Mouse (Mus musculus): ENCODE data around the gene Wdr95. TPM values are rescaled to one million over a fixed set of nuclear protein-coding genes. Genes with fewer than 3 reads are reported as not detected.
"Not testable (repeated sequence)": the region's sequence is repeated elsewhere in the genome, so short reads cannot be mapped to it uniquely, and the experiment has no call there.

The Wdr95 gene
- total RNA-seq, 2 experiments from 2014 or later: 0.31 TPM; not detected in 1

DNA sequence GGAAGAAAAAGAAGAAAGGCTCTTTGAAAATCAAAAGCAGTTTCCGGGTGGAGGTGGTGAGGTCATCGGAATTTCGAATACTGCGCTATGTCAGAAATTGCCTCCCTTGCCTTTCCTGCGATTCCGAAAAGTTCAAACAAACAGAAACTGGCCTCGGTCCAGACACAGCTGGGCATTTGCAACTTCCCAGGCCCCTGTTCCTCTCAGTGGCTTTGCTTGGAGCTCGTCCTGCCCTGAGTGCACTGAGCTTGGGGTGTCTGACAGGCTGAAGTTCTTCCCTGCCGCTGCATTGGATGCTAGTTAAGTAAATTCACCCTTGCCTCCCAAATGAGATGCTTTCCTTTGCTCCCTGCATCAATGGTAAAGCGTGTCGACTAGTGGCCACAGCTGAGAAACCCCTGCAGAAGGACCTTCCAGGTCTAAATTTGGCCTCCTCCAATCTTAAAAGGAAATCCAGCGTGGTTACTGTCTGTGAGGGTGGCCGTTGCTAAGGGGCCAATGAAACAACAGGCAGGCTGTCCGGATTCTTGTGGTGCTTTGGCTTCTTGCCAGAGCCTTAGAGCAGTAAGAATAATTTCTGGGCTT, 14.3 kb upstream of the Wdr95 start:
- DNase-seq (ENCODE audit: low spot score in 2 of 2): peak in 1 of 2 experiments; percentile 51

DNA sequence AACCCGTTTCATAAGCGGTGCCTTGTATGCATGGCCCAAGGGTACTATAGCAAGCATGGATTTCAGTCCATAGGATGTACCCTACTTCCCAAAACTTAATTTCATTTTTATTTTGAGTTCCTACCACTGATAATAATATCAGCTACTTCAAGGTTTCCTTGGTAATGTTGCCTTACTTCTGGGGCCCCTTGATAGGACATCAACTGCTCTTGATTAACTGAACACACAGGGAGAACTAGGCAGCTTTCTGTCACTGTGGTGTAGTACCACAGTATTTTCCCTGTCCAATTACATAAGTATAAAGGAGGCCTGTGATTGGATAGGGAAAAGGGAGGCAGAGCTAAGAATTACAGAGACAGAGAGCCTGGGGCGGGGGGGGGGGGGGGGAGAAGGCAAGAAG, 13.6 kb upstream of the Wdr95 start:
- DNase-seq (ENCODE audit: low spot score in 2 of 2): no peak

DNA sequence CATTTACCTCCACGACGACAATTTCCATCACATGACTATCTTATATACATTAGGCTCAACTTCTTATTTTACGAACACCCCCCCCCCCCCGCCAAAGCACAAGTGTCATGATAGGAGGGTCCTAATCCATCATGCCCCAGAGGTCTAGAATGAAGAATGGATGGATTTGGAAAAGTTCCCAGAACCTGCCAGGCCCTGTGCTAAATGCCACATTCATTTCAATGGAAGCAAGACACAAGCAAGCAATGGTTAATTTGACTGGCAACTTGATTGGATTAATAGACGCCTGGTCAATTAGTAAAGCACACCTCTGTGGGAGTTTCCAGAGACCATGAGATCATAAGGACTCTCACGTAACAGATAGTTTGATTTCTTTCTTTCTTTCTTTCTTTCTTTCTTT, 11.4 kb upstream of the Wdr95 start:
- DNase-seq (ENCODE audit: low spot score in 2 of 2): no peak

DNA sequence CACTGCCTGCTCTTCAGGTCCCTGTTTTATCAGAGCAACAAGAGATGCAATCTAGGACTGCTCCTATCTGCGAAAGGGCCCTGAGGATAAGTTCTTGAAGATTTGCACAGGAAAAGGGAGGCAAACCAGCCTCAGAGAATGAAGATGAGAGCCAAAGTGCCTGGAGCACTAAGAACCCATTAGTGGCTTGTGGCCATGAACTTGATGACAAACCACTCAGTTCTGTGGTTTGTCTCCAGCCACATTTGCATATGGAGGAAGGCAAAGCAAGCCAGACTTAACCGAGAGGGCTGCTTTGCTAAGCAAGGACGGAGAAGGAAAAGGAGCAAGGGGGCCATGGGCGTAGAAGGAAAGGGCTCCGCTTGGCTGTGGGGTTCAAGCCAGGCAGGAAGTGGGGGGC, 7.7 kb upstream of the Wdr95 start:
- no peak for DNase-seq (ENCODE audit: low spot score in 2 of 2)

DNA sequence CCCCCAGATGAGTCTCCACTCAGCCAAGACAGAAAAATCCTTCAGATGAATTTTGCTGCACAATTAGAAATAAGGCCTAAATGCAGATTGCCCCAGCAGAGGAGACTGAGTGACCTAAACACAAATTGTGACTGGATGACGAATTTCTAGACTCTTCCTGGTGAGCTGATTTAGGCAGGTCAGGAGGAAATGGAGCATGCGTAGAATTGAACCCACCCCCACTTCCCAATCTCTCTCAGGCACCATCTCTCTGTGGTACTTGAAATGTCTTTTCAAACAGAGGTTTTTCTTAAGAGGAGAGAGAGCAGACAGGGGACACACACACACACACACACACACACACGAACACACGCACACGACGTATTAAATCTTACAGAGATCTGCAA, 4.6 kb upstream of the Wdr95 start:
- no peak for DNase-seq (ENCODE audit: low spot score in 2 of 2)

DNA sequence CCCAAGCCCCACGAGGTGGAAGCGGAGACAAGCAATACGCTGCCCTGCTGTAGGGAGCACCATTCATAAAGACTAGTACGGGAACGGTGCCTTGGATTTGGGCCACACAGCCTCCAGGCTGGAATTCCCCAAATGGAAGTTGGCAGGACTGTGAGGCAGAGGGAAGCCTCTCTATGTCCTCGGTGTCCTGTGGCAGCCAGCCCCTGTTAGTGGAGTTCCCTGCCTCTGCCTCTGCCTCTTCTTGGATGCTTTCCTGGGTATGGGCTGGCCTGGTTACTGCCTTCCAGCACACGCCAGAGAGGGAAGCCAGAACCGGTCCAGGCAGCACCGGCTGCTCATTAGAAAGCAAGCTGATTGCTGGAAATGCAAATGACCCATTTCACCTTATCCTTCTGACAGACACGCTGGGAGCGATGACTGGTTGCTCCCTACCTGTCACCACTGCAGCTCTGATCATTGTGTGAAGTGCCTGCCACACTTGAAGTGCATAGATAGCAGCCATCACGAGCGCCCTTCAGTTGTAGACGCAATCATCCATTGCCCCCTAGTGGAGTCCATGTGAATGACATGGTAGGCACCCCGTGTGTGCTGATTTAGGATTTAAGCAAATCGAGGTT, 4.1 kb upstream of the Wdr95 start:
- DNase-seq (ENCODE audit: low spot score in 2 of 2): peak; percentile 60 to 79

DNA sequence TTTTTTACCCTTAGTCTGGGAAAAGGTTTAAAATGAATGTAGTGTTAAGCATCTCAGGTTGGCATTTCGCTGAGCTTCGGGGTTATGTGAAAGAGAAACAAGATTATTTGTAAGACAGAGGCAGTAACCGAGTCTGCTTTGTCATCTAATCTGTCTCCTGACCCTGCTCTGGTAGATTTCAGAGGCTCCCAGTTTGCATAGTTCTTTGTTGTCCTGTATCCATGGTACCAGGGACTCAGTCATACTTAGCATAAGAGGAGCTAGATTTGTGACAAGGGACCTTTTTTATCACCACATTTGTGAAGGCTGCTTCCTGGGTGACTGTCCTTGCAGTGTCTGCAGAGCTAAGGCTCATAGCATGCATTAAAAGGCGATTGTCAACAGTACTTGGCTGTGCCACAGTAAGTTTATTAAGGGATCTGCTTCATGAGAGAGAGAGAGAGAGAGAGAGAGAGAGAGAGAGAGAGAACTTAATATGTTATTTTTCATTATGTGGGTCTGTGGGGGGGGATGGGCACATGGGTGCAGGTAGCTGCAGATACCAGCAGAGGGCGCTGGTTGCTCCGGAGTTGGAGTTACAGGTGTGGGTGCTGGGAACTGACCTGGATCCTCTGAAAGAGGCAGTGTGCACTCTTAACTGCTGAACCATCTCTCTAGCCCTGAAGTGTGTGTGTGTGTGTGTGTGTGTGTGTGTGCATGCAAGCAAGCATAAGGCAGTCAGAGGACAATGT, 3.3 kb upstream of the Wdr95 start:
- no peak for DNase-seq (ENCODE audit: low spot score in 2 of 2)

DNA sequence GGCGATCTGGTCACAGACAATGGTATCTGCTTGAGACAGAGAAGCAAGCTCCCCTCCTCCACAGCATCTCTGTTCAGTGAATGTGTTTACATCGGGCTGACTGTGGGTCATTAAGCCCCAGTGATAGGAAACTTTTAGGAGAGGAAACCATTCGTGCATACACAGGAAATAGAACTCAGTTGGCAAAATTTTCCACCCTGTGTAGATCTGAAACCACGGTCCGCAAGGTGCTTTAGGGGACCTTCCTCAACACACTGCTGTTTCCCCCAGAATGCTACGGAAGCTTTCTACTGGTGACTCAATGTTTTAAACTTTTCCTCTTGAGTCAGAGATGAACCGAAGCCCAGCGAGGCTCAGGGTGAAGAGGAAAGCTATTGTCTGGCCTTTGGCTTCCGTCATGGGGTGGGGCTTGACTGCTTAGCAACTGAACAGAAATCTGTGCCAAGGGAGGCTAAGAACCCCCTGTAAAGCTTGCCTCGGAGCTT, 2.0 kb upstream of the Wdr95 start:
- peak in 1 of 2 experiments; percentile 37 for DNase-seq (ENCODE audit: low spot score in 2 of 2)

DNA sequence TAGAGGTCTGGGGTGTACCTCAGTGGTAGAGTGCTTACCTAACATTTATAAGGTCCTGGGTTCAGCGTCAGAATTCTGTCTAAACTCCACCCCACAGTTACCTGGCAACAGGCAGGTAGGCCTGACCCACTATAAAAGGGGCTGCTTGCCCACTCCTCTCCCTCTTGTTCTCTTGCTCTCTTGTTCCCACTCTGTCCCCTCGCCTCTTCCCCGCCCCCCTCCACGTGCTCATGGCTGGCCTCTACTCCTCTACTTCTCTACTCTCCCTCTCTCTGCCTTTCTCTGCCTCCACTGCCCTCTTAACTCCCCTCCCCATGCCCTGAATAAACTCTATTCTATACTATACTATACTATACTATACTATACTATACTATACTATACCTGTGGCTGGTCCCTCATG, 1.2 kb upstream of the Wdr95 start:
- not testable (repeated sequence) for DNase-seq (ENCODE audit: low spot score in 2 of 2)

DNA sequence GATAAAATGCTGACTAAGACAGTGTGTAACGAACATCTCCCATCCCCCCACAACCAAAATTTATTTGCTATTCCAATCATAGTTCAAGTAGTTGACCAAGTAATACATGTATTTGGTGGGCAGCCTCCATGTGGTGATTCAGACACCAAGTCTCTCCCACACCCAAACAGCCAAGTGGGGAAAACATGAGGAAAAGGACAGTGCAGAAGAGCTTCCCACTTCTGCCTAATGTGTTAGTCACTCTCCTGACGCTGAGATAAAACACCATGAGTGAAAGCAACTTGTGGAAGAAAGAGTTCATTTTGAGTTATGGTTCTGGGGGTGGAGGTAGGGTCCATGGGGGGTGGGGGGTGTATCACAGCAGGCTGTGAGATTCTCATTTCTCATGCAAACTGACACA, 5.4 kb downstream of the Wdr95 start:
- DNase-seq (ENCODE audit: low spot score in 2 of 2): no peak

DNA sequence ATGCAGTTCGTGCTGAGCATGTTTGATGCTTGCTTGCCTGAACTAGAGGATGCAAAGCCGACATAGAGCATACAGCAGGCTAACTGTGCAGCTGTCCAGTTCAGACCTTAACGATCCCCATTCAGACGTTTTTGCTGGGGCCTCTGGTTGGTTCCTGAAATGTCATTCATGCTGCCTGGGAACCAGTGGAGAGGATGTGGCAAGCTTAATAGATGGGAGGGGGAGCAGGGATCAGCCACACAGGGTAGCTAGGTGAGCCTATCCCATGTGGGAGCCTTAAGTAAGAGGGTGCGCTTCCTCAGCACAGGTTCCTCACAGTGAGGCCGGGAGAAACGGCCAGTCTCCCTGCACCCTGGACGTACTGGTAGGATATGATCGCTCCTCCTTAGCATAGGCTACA, 7.5 kb downstream of the Wdr95 start:
- DNase-seq (ENCODE audit: low spot score in 2 of 2): no peak

DNA sequence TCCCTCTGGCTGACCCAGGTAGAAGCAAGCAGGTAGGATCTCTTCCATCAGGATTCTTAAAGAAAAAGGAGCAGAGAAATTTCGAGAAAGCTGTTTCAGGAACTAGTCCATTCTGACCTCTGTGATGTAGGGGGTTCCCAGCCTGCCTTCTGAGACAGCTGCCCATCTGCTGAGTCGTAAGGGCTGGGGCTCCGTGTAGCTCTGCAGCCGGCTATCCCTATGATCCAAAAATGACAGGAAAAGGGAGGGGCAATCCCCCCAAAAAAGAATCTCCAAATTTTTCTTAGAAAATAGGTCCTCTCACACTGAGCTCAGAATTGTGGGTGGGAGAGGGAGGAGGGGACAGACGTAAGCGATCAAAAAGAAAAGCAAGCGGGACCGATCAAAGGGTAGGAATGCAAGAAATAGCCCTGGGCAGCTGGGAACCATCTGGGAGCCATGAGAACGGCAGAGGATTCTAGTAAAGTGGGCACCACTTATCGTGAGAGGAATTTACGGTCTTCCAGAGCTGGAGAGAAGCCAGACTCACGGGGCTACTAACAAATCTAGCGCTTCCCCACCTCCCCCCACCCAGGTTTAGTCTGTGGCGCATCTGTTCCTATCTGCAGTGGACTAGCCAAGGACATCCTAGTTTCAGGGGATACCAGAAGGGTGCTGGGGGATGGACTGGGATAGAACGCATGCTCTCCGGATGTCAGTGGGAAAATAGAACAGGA, 9.5 kb downstream of the Wdr95 start:
- no peak for DNase-seq (ENCODE audit: low spot score in 2 of 2)

DNA sequence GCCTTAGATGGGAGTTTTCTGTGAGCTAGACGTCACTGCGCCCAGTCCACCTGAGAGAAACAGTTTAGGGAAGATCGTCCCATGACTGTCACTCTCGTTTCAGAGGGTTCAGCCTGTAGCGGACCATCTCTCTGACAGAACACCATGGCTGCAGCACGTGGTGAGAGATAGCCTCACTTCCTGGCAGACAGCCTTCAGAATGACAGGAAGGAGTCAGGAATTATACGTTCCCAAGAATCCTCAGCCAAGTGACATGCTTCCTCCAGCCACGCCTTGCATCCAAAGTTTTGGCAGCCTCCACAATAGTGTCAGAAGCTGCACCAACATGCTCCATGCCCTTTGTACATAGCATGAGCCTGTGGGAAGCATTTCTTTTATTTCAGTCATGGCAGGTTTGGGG, 10.1 kb downstream of the Wdr95 start:
- DNase-seq (ENCODE audit: low spot score in 2 of 2): no peak

DNA sequence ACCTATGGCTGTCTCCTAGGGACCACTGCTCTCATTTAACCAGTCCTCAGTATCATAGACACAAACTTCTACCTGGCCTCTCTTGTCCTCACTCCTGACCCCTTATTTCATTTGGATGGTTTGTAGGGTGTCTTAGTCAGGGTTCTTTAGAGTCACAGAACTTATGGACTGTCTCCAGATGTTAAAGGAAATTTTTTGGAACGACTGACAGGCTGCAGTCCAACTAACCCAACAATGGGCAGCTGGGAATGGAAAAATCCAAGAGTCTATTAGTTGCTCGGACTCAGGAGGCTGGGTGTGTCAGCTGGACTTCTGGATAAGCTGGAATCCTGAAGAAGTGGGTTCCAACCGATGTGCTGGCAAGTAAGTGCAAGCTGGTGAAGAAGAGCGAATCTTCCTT, 10.6 kb downstream of the Wdr95 start:
- DNase-seq (ENCODE audit: low spot score in 2 of 2): no peak

DNA sequence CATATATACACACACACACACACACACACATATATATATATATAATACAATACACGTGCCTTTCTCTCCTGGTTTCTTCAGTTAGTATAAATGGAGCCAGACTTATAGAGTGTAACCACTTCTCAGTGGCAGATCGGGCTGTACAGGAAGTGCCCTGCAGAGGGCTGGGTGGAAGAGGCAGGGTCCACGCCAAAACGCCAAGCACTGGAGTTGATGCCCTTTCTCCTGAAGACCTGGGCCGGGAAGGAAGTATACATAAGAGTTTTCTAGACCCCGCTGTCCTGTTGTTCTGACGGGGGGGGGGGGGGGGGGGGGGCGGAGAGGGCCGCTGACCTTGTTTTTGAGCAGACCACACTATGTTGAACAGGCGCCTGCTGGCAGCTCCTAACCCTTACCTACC, 22.7 kb downstream of the Wdr95 start:
- no peak for DNase-seq (ENCODE audit: low spot score in 2 of 2)

DNA sequence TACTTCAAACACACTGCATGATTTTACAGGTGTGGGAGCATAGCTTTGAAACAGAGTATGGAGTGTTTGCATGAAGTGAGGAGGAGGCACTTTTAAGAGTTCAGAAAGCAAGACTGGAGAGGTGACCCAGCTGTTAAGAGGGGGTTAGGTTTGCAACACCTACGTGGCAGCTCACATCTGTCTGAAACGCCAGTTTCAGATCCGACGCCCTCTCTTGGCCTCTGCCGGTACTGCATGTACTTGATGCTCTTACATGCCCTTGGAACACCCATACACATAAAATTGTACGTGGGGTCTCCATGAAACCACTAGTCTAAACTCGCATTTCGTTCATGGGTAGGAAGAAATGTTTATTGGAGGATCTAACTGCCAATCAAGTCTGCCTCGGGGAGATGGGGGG, 24.3 kb downstream of the Wdr95 start:
- DNase-seq (ENCODE audit: low spot score in 2 of 2): no peak

DNA sequence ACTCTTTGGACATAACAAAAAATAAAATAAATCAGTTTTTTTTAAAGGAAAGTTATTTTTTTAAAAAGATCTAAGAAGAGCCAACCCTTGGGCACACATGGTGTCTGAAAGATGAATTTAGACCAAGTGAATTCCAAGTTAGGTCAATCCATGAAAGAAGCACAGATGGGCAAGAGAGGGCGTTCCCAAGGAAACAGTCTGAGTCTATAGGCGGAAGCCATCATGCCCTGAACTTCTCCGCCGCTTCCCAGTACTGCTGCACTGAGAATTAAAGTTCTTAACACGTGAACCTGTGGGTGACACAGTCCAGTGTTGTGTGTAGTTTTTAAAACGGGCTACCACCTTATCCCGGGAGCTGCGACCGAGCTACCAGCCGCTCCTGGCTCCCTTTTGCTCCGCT, 24.9 kb downstream of the Wdr95 start:
- no peak for DNase-seq (ENCODE audit: low spot score in 2 of 2)

DNA sequence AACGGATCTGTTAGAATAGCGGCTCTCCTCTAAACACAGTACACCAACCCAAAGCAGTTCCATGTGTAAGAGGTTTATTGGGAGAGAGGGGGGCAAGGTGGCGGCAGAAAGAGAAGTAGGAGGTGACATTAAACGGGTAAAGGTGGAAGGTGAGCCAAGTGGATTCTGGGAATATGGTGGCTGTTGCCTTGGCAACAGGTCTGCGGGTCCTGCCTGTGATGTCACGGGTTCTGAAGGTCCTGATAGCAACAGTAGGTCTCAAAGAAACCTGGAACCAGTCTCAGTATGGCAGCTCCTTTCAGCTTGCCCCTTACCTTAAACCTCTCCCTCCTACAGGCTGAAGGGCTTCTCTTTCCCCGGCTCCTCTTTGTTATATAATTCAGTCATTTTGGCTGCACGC, 25.9 kb downstream of the Wdr95 start:
- no peak for DNase-seq (ENCODE audit: low spot score in 2 of 2)

DNA sequence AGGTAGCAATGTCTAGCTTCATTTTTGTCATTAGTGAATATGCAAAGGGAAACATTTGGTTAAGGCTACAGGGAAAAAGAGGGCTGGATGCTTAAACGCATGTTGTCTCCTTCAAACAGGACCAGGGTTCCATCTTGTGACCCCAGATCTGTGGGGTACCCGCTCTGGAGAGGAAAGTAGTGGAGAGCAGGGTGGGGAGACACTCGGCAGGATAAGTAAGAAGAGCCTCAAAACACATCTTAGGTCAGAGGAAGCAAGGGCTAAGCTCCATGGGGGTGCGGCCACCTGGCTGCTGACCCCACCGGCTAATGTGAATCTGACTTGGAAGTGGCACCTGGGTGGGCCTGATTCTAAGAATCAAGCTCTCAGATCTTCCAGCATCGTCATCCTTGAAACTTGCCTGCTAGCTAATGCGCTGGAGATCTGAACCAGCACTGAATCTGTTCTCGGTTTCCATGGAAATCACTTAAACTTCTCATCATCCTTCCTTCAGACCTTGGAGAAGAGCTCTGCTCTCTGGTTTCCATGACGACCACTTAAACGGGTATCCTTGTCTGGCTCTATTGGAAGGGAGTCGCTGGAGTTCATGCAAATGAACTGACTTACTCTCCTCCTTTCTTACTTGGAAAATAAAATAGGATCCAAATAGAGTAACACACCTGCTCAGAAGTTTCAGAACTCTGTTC, 32.6 kb downstream of the Wdr95 start:
- DNase-seq (ENCODE audit: low spot score in 2 of 2): no peak

DNA sequence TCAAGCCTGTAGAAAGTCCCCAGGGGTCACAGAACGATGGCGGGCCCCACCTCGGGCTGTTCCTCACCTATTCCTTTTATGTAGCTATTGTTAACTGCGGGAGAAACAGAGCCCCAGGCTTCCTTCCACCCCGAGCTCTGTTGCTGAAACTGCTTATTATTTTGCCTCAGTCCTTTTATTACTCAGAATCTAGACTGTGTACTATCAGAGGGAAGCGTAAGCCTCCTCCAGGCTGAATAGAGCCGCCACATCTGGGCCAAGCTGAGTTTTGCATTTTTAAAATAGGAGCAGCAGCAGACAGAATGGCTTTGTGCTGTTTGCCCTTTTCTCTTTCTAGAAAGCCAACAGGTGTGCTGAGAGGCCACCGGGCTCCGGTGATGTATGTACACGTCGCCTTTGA, 37.5 kb downstream of the Wdr95 start:
- no peak for DNase-seq (ENCODE audit: low spot score in 2 of 2)

DNA sequence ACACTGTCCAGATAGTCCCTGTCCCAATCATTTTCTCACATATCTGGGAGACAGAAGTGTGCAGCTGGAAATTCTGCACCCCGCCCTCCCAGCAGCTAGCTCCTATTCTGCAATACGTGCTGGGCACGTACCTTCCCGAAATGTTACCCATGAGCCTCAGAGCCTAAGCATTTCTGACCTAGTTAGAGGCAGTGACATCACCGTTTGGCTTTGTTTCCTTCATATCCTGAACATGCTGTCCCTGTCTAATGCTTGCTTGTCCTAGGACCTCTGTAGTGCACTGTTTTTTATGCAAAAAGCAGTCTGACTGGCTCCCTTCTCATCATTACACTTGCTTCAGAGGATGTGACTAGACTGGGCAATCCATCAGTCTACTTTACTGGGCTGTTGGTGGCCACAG, 38.5 kb downstream of the Wdr95 start:
- DNase-seq (ENCODE audit: low spot score in 2 of 2): peak in 1 of 2 experiments; percentile 26

Data from gastrocnemius, postnatal 4 days (tissue).